Mouse (Mus musculus) midbrain, embryonic 11.5 days (tissue): Measurements from ENCODE around the gene Hoxb8. TPM values are rescaled to one million over a fixed set of nuclear protein-coding genes. Genes with fewer than 3 reads are reported as not detected.

ENCODE experiments used
- ATAC-seq: fragments of 200-750 bp; cut with Nextera tagmentation; 2 replicates; pipeline ENCODE4 v1.8.0; 2017; ENCODE audit warnings: moderate TSS enrichment, moderate library complexity; ENCODE audit not compliant: low FRiP score
- DNase-seq: peaks from one replicate; pipeline ENCODE4 v3.0.0; 2015; ENCODE audit warnings: low spot score; ENCODE audit errors: missing footprints
- H3K27ac ChIP-seq: fragments of 300-500 bp; sonication (generic); 2 replicates; pipeline ENCODE4 v1.5.1; 2014; ENCODE audit warnings: low read depth, low read length
- H3K27me3 ChIP-seq: fragments of 300-500 bp; sonication (generic); 2 replicates; pipeline ENCODE4 v1.6.1; 2014; ENCODE audit warnings: mild to moderate bottlenecking, low read length, moderate library complexity, mixed read lengths; ENCODE audit not compliant: control insufficient read depth, insufficient read depth
- H3K36me3 ChIP-seq: fragments of 300-500 bp; sonication (generic); 2 replicates; pipeline ENCODE4 v1.6.1; 2014; ENCODE audit warnings: mild to moderate bottlenecking, low read length, moderate library complexity, mixed read lengths; ENCODE audit not compliant: control insufficient read depth, insufficient read depth
- H3K4me1 ChIP-seq: fragments of 300-500 bp; sonication (generic); 2 replicates; pipeline ENCODE4 v1.6.1; 2014; ENCODE audit warnings: low read length; ENCODE audit not compliant: control insufficient read depth, insufficient read depth
- H3K4me2 ChIP-seq: fragments of 300-500 bp; sonication (generic); 2 replicates; pipeline ENCODE4 v1.6.1; 2014; ENCODE audit warnings: mild to moderate bottlenecking, moderate library complexity
- H3K4me3 ChIP-seq: fragments of 300-500 bp; sonication (generic); 2 replicates; pipeline ENCODE4 v1.5.1; 2014; ENCODE audit warnings: low read depth, low read length
- H3K9ac ChIP-seq: fragments of 300-500 bp; sonication (generic); 2 replicates; pipeline ENCODE4 v1.6.1; 2014; ENCODE audit warnings: low read length
- H3K9me3 ChIP-seq: fragments of 300-500 bp; sonication (generic); 2 replicates; pipeline ENCODE4 v1.6.1; 2016; ENCODE audit warnings: low read length; ENCODE audit not compliant: control insufficient read depth
- WGBS: fragments of 180-500 bp; shearing (Covaris S2); extraction: QIAGEN DNeasy Blood & Tissue Kit; methylation state at CpG from one replicate; pipeline ENCODE4 v1.1.7; 2014; 5-methylcytosine and 5-hydroxymethylcytosine counted together
- polyA plus RNA-seq: library from polyadenylated mRNA; unstranded; fragments of >200 nt; fragmentation: Nextera tagmentation; extraction: Ambion mirVana; gene quantifications from 2 replicates; pipeline ENCODE4 v1.2.1, GENCODE M21; 2014

The Hoxb8 gene
- polyA plus RNA-seq, 1 experiment from 2014 or later = not detected

- ATAC-seq = no peak
- no peak overlapping the region for H3K9ac ChIP-seq
- H3K36me3 ChIP-seq = no peaks in the 10 kb centered on the region
- H3K27ac ChIP-seq = no peak overlapping the region
- peak; percentile 94 for DNase-seq
- H3K27me3 ChIP-seq = peaks cover 98% of the 10 kb centered on the region
- WGBS = 1% methylated on average over 8 of the region's 8 CpGs
- H3K4me1 ChIP-seq = no peaks in the 10 kb centered on the region
- H3K4me3 ChIP-seq = no peak overlapping the region
- H3K9me3 ChIP-seq = no peaks in the 10 kb centered on the region
- no peak overlapping the region for H3K4me2 ChIP-seq
These were observed 17.2 kb upstream of the Hoxb8 start for GRCm38 (mm10) chr11:96264390-96265020.

GRCm38 (mm10) chr11:96265954-96266353 lies 15.8 kb upstream of the Hoxb8 start:
- Histone ChIP-seq H3K4me1 (no peaks in the 10 kb centered on the region), H3K4me2 (no peak overlapping the region), H3K27ac (no peak overlapping the region), H3K9me3 (no peaks in the 10 kb centered on the region), H3K9ac (no peak overlapping the region), H3K36me3 (no peaks in the 10 kb centered on the region), H3K4me3 (no peak overlapping the region), H3K27me3 (peaks cover 98% of the 10 kb centered on the region)
- ATAC-seq (no peak), DNase-seq (peak; percentile 90)
- 2% methylated on average over 7 of the region's 7 CpGs for WGBS

GRCm38 (mm10) chr11:96267021-96267920 lies 14.4 kb upstream of the Hoxb8 start:
- no peaks in the 10 kb centered on the region for H3K36me3 ChIP-seq
- H3K4me3 ChIP-seq = no peak overlapping the region
- H3K9ac ChIP-seq = no peak overlapping the region
- H3K4me2 ChIP-seq = no peak overlapping the region
- WGBS = 8% methylated on average over 7 of the region's 7 CpGs
- DNase-seq (peak; percentile 94), ATAC-seq (no peak)
- H3K4me1 ChIP-seq = peaks cover 4% of the 10 kb centered on the region; the same call in 1 of the 2 replicates
- no peaks in the 10 kb centered on the region for H3K9me3 ChIP-seq
- H3K27me3 ChIP-seq = peaks cover 98% of the 10 kb centered on the region
- no peak overlapping the region for H3K27ac ChIP-seq

GRCm38 (mm10) chr11:96268031-96268745 lies 13.5 kb upstream of the Hoxb8 start:
- DNase-seq (peak; percentile 94), ATAC-seq (no peak)
- Histone ChIP-seq H3K9ac (no peak overlapping the region), H3K36me3 (no peaks in the 10 kb centered on the region), H3K4me2 (no peak overlapping the region), H3K9me3 (no peaks in the 10 kb centered on the region), H3K4me1 (peaks cover 4% of the 10 kb centered on the region; the same call in 1 of the 2 replicates), H3K4me3 (no peak overlapping the region), H3K27ac (no peak overlapping the region), H3K27me3 (peaks cover 98% of the 10 kb centered on the region)
- 4% methylated on average over 1 of the region's 1 CpGs for WGBS

GRCm38 (mm10) chr11:96269869-96270268 lies 11.8 kb upstream of the Hoxb8 start:
- Histone ChIP-seq H3K27me3 (peaks cover 98% of the 10 kb centered on the region), H3K9me3 (no peaks in the 10 kb centered on the region), H3K9ac (no peak overlapping the region), H3K27ac (no peak overlapping the region), H3K36me3 (no peaks in the 10 kb centered on the region), H3K4me3 (no peak overlapping the region), H3K4me1 (peaks cover 4% of the 10 kb centered on the region; the same call in 1 of the 2 replicates), H3K4me2 (no peak overlapping the region)
- DNase-seq (no peak), ATAC-seq (no peak)
- WGBS = under 1% methylated on average over 19 of the region's 19 CpGs

GRCm38 (mm10) chr11:96270996-96271540 lies 10.6 kb upstream of the Hoxb8 start, which contains the start of gene Hoxb9:
Gene Hoxb9, plus strand, starts transcription at chr11:96271457.
- no peak for DNase-seq
- H3K27ac ChIP-seq = no peak within 1 kb of the TSS
- no peaks in the 10 kb centered on the region for H3K9me3 ChIP-seq
- H3K9ac ChIP-seq = no peak within 1 kb of the TSS
- peaks cover 98% of the 10 kb centered on the region for H3K27me3 ChIP-seq
- no peak within 1 kb of the TSS for H3K4me3 ChIP-seq
- ATAC-seq = no peak
- peaks cover 4% of the 10 kb centered on the region; the same call in 1 of the 2 replicates for H3K4me1 ChIP-seq
- no peaks in the 10 kb centered on the region for H3K36me3 ChIP-seq
- under 1% methylated on average over 37 of the region's 40 CpGs for WGBS
- H3K4me2 ChIP-seq = no peak within 1 kb of the TSS

- ATAC-seq = no peak
- under 1% methylated on average over 52 of the region's 52 CpGs for WGBS
- peaks cover 98% of the 10 kb centered on the region for H3K27me3 ChIP-seq
- H3K4me3 ChIP-seq = no peak overlapping the region
- H3K4me2 ChIP-seq = no peak overlapping the region
- no peak overlapping the region for H3K27ac ChIP-seq
- DNase-seq = no peak
- H3K9me3 ChIP-seq = no peaks in the 10 kb centered on the region
- H3K36me3 ChIP-seq = no peaks in the 10 kb centered on the region
- H3K9ac ChIP-seq = no peak overlapping the region
- peaks cover 4% of the 10 kb centered on the region; the same call in 1 of the 2 replicates for H3K4me1 ChIP-seq
These were observed 10.1 kb upstream of the Hoxb8 start for GRCm38 (mm10) chr11:96271541-96272011.

- no peaks in the 10 kb centered on the region for H3K9me3 ChIP-seq
- no peaks in the 10 kb centered on the region for H3K36me3 ChIP-seq
- ATAC-seq = no peak
- no peak for DNase-seq
- WGBS = under 1% methylated on average over 58 of the region's 58 CpGs
- H3K9ac ChIP-seq = no peak overlapping the region
- H3K27me3 ChIP-seq = peaks cover 98% of the 10 kb centered on the region
- no peak overlapping the region for H3K27ac ChIP-seq
- H3K4me2 ChIP-seq = no peak overlapping the region
- no peak overlapping the region for H3K4me3 ChIP-seq
- H3K4me1 ChIP-seq = peaks cover 4% of the 10 kb centered on the region; the same call in 1 of the 2 replicates
These were observed 9.4 kb upstream of the Hoxb8 start for GRCm38 (mm10) chr11:96272024-96272921.
